Mouse (Mus musculus): ENCODE data around the gene Ctcf.

GRCm38 (mm10) chr8:105598777-105599176 lies 37.6 kb upstream of the Ctcf start:
- no peak for TF ChIP-seq CTCF (IDR thresholded peaks at IDR 0.05; ENCODE audit: insufficient read depth, low read length)
- TF ChIP-seq POLR2A (IDR thresholded peaks at IDR 0.05; ENCODE audit: borderline replicate concordance, extremely low read depth, low read depth, low read length) = no peak
